Mouse (Mus musculus): Measurements from ENCODE around the gene Usp11.
"Not testable (repeated sequence)": the region's sequence is repeated elsewhere in the genome, so short reads cannot be mapped to it uniquely, and the experiment has no call there.

Usp11 gene

DNA sequence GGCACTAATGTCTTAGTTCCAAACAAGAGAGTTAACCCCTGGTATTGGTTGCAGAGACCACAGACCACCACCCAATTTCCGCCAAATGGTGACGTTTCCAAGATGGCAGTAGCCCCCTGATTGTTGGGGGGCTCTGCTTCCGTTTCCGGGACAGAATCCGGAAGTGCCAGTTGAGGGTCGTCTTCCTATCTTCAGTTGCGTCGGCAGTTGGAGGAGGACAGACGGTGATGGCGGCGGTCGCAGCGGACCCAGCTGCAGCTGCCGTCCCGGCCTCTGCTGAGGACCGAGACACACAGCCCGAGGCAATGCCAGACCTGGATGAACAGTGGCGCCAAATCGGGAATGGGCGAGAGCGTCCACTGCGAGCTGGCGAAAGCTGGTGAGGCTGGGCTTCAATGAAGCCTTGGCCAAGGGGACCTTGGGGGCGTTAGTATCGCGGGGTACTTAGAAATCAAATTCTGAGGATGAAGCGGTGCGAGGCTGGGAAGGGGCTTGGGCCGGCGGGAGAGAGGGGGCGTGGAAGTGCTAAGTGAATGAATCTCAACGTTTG lies at the start of gene Usp11:
TSS of gene Usp11 (plus strand) at position 166 of the 550 bp plus-strand sequence.
- DNase-seq (ENCODE audit: low read depth) = peak; percentile 58

DNA sequence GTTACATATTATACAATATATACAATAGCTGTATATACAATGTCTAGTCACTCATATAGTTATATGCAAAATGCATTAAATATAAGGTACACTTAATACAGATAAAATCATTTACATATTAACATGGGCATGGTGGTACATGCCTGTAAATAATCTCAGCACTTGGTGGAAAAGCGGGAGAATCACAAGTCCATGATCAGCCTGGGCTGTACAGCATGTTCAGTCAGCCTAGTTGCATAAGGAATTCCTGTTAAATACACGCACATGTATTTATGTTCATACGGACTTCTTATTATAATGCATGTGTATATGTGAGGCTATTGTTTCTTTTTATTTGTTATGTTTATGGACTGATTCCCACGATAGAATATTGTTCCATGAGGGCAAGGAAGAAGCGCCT lies 46.1 kb upstream of the Usp11 start:
- DNase-seq (ENCODE audit: low read depth) = no peak

GRCm38 (mm10) chrX:20658026-20658652 lies 45.6 kb upstream of the Usp11 start, which contains the start of gene Uba1:
TSS of gene Uba1 (plus strand) at chrX:20658326.
- peak; percentile 85 for DNase-seq (ENCODE audit: low read depth)

DNA sequence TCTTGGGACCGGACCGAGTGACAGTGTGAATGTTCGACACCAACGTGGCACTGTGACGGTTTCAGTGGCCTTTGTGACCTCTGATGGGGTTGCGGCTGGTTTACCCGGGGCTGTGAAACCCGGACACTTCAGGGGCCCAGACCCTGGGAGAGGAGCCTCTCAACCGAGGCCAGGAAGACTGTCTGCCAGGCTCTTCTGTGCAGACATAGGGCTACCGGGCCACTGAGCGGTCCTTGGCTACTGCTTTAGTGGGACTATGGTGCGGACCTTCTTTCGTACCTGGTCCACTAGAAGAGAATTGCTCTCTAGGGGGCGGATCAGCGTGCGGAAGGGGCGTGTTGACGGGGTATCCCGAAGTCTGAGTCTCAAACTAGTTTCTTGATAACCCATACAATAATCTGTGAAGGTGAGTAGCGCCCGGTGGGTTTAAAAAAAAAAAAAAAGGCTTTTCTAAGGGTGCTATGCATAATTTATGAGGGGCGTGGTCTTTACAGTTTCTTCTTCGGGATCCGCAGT lies 44.8 kb upstream of the Usp11 start:
- DNase-seq (ENCODE audit: low read depth) = peak; percentile 1

DNA sequence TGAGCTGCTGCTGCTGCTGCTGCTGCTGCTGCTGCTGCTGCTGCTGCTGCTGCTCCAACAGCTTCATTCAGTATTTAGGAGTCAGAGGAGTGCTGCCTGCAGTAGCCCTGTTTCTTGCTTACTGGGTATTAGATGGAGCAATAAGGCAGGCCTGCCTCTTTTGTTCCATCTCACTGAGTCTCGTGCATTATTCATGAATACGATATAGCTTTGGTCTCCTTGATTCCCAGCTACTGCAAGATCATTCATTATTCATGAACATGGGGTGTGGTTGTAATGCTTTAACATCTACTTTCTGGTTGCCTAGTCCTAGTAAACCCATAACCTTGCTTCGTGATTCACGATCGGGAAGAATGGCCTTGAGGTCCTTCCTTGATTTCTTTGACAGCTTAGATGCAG lies 41.4 kb upstream of the Usp11 start:
- DNase-seq (ENCODE audit: low read depth) = no peak

DNA sequence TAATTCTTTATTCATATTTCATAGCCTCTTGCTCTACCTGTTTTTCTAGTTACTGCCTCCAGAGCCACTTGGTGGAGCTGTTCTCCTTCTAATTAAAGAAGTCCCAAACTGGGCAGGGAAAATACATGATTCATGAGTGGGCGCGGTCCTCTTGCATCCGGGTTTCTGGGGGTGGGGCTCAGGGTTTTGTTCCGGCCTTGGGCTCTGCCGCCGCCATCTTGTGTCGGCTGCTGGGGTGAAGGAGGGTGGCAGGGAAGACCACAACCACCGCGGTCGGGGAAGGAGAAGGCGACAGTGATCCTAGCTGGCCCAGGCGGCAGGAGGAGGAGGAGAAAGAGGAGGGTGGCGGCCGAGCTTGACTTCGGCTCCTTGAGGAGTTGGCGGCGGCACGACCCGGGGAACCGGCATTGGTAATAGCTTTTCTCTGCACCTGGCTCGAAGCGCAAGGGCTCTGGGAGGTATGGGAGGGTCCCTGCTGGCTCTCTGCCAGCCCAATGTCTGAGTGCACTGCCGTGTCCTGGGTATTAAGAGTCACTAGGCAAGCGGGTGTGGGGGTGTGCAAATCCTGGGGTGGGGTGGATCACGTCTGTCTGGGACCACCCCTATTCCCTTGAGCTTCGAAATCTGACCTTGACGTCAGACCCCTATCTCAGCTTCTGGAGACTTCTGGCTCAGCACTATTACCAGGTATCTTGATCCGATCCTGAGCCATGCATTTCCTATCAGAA lies 40.8 kb upstream of the Usp11 start:
- peak; percentile 92 for DNase-seq (ENCODE audit: low read depth)

DNA sequence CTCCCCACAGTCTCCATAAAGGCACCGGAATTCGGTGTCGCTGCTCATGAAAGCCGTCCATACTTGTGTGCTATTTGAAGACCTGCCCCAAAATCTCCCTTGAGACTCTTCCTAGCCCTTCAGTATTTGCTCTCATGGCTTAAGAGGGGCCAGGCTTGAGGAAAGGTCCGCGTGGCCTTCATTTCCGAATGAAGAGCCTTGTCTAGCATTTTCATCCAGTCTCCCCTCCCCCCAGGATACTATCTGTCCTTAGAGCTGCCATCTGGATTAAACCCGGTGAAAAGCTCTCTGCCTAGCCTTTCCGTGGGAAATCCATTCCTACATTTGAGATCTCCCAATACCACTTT lies 40.3 kb upstream of the Usp11 start:
- DNase-seq (ENCODE audit: low read depth) = peak; percentile 13

GRCm38 (mm10) chrX:20687519-20688067 lies 16.1 kb upstream of the Usp11 start, which contains the start of gene Cdk16:
TSS of gene Cdk16 (plus strand) at chrX:20687954.
- DNase-seq (ENCODE audit: low read depth) = peak; percentile 93

DNA sequence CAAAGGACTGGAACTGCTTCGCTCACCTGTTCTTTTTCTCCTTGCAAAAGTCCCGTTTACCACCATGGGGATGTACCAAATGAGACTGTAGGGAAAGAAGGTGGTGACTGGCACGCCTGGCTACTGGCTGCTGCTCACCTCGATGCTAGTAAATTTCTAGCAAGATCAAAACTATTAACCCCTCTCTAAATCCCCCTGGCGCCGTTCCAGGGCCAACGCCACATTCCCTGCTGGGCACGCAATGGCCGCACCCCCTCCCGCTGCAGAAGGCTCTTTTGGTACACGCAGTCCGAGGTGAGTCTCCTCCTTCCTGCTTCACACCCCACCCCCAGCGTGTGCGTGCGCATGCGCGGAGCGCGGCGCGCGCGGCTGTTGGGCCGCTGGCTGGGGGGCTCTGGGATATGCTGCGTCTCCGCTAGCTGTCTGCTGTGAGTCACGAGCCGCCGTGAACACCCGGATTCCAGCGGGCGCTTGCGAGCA lies 15.6 kb upstream of the Usp11 start:
- peak; percentile 91 for DNase-seq (ENCODE audit: low read depth)

- peak; percentile 67 for DNase-seq (ENCODE audit: low read depth)
Measured at GRCm38 (mm10) chrX:20688615-20689014, 15.1 kb upstream of the Usp11 start.

- no peak for DNase-seq (ENCODE audit: low read depth)
Measured at GRCm38 (mm10) chrX:20691566-20691965, 12.1 kb upstream of the Usp11 start.

GRCm38 (mm10) chrX:20692616-20693015 lies 11.1 kb upstream of the Usp11 start:
- no peak for DNase-seq (ENCODE audit: low read depth)

- no peak for DNase-seq (ENCODE audit: low read depth)
Measured at GRCm38 (mm10) chrX:20695842-20696241, 7.9 kb upstream of the Usp11 start.

GRCm38 (mm10) chrX:20704295-20705082 lies 783 bp downstream of the Usp11 start:
- DNase-seq (ENCODE audit: low read depth) = peak; percentile 92

GRCm38 (mm10) chrX:20705083-20705402 lies 1.3 kb downstream of the Usp11 start:
- DNase-seq (ENCODE audit: low read depth) = no peak

- no peak for DNase-seq (ENCODE audit: low read depth)
Measured at GRCm38 (mm10) chrX:20728681-20729080, 25.0 kb downstream of the Usp11 start.

DNA sequence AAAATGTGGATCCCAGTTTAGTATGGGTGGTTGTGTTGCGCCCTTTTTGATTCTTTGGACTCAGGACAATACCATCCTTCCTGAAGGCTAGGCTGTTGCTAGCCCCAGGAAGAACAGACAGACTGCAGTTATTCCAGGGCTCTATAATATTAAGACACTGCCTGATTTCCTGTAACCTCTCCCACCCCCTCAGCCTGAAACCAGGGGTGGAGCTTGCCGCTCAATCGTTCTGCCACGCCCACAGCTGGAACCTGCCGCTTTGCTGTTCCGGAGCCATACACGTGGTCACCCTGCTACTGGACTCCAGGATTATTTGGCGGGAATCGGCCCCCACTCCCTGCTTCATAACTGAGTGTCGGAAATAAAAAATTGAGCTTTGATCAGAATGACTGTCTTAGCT lies 26.3 kb downstream of the Usp11 start:
- not testable (repeated sequence) for DNase-seq (ENCODE audit: low read depth)

- no peak for DNase-seq (ENCODE audit: low read depth)
Measured at GRCm38 (mm10) chrX:20736479-20736878, 32.8 kb downstream of the Usp11 start.

- no peak for DNase-seq (ENCODE audit: low read depth)
Measured at GRCm38 (mm10) chrX:20748829-20749228, 45.1 kb downstream of the Usp11 start.

DNA sequence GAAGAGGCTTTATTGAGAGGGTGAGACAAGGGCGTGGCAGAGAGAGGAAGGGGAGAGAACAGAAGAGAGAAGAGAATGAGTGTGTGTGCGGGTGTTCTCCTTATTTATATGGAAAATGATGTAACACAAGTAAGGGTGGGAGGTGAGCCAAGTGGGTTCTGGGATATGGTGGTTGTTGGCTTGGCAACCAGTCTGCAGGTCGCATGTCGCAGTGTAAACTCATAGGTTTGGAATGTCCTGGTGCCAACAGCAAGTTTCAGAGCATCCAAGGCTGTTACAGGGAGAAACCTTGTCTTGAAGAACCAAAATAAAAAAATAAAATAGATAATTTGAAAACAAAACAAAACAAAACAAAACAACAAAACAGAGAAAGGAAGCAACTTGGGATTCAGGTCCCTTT lies 57.5 kb downstream of the Usp11 start:
- peak; percentile 51 for DNase-seq (ENCODE audit: low read depth)

Data from NIH3T3 (cell line).